Mouse (Mus musculus) ES-Bruce4 (cell line): ENCODE data around the gene Samsn1.

ENCODE experiments used
- CTCF ChIP-seq: IDR thresholded peaks from one replicate; pipeline ENCODE4 v1.8.1; 2011; ENCODE audit warnings: low read depth, low read length
- EP300 ChIP-seq: IDR thresholded peaks from 2 replicates; pipeline ENCODE4 v1.6.1; 2011; ENCODE audit warnings: low read depth, low read length; ENCODE audit not compliant: insufficient read depth
- POLR2A ChIP-seq: IDR thresholded peaks from one replicate; pipeline ENCODE4 v1.8.1; 2011; ENCODE audit warnings: low read length; ENCODE audit not compliant: insufficient read depth

GRCm38 (mm10) chr16:75917712-75918111, 104.4 kb downstream of the Samsn1 start:
- TF ChIP-seq POLR2A = no peak
- TF ChIP-seq CTCF = no peak
- no peak for TF ChIP-seq EP300
